Mouse (Mus musculus) adrenal gland, postnatal 4 days (tissue): ENCODE data around the gene Ddn. TPM values are rescaled to one million over a fixed set of nuclear protein-coding genes. Genes with fewer than 3 reads are reported as not detected.

Experiments
- DNase-seq, 2 experiments: peaks; one replicate each; pipeline ENCODE4 v3.0.0; 2021 to 2022; ENCODE audit warnings: low spot score in 2 of 2, mixed read lengths in 2 of 2
- total RNA-seq, 2 experiments: library from RNA; stranded (reverse); gene quantifications; 2 replicates each; pipeline ENCODE4 v1.2.3; 2021

The Ddn gene
- total RNA-seq, 2 experiments from 2014 or later = 0.76 to 4.2 TPM

DNA sequence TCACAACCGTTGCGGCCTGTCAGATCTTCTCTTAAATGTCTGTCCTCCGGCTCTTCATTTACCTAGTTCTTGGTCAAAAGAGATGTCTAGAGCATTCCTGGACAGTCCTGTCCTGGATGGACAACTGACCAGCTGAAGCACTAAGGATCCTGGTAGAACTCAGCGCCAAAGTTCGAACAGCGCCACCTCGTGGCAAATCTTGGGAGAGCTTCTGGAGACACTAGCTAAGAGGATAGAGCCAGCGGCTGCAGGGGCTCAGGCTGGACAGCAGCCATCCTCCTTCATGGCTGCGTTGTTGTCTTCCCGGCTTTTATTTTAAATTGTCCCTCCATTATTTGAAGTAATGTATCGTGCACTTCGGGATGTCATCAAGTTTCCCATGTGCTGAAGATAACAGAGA, 9.9 kb downstream of the Ddn start:
- peak; percentile 66 to 75 for DNase-seq

DNA sequence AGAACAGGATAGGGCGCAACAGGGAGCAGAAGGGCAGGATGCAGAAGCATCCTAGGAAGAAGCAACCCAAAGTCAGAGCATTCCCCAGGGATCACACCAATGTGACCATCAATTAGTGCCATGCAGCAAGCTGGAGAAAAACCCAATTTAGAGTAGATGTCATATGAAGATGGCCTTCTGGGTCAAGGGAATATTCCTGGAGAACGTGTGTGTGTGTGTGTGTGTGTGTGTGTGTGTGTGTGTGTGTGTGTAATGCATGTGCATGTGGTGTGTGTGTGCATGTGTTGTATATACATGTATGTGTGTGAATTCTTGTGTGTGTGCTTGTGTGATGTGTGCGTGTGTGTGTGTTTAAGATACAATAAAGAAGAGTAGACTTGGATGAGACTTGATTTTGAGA, 10.4 kb downstream of the Ddn start:
- DNase-seq = no peak

DNA sequence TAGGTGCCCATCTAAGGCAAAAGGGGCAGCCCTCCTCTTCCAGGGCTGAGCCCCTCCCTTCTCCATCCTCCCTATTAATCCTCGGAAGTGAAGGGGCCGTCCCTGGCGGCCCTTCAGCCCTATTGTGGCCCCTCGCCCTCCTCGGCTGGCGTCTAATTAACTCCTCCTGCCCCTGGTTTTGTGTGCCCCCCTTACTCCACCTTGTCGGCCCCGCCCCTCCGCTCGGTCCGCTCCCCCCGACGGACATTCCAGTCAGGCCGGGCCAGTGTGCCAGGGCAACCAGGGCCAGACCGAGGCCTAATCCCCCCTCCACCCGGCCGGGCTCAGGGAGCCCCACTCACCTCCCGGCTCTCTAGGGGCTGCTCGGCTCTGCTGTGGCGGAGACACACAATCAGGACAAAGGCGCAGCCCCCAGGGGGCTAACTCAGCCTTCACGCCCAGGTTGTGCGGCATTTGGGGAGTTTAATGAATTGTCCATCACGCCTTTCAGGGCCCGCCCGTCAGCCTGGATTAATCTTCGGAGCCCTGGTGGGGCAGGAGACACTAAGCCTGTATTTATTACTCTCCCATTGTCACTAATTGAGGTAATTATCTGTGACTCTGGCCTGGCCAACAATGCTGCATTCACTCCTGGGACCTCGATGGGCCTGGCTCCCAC, 11.3 kb downstream of the Ddn start:
- DNase-seq = no peak

- no peak for DNase-seq
Observed at GRCm38 (mm10) chr15:98796803-98797595, 12.3 kb downstream of the Ddn start.

- DNase-seq = no peak
Observed at GRCm38 (mm10) chr15:98793141-98793698, 16.1 kb downstream of the Ddn start.

DNA sequence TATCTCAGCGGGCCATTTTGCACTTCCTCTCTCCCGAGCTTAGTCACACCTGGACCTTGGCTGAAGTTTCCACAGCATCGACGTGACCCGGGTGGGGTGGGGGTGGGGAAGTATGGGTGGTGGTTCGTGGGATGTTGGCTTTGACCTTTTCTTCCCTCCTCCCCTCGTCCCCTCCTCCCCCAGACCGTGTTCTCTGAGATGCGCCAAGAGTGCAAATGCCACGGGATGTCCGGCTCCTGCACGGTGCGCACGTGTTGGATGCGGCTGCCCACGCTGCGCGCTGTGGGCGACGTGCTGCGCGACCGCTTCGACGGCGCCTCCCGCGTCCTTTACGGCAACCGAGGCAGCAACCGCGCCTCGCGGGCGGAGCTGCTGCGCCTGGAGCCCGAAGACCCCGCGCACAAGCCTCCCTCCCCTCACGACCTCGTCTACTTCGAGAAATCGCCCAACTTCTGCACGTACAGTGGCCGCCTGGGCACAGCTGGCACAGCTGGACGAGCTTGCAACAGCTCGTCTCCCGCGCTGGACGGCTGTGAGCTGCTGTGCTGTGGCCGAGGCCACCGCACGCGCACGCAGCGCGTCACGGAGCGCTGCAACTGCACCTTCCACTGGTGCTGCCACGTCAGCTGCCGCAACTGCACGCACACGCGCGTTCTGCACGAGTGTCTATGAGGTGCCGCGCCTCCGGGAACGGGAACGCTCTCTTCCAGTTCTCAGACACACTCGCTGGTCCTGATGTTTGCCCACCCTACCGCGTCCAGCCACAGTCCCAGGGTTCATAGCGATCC, 16.9 kb downstream of the Ddn start:
- no peak for DNase-seq

DNA sequence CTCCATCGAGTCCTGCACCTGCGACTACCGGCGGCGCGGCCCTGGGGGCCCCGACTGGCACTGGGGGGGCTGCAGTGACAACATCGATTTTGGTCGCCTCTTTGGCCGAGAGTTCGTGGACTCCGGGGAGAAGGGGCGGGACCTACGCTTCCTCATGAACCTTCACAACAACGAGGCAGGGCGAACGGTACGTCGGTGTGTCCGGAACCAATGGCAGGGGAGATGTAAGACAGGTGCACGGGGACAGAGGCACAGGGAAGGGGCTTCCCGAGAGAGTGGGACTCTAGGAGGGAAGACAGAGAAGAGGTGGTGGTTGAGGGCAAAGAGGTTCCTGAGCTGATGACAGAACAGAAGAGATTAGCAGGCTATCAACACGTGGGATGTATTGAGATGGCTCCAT, 17.5 kb downstream of the Ddn start:
- DNase-seq = no peak

- no peak for DNase-seq
Observed at GRCm38 (mm10) chr15:98791221-98791620, 18.1 kb downstream of the Ddn start.

DNA sequence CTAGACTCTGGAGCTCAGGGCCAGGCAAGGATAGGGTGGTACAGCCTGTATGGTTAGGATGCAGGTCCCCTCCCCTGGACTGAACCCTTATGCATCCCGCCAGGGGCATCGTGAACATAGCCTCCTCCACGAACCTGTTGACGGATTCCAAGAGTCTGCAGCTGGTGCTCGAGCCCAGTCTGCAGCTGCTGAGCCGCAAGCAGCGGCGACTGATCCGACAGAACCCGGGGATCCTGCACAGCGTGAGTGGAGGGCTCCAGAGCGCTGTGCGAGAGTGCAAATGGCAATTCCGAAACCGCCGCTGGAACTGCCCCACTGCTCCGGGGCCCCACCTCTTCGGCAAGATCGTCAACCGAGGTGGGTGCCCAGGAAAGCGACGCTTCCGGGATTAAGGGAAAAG, 18.5 kb downstream of the Ddn start:
- no peak for DNase-seq

DNA sequence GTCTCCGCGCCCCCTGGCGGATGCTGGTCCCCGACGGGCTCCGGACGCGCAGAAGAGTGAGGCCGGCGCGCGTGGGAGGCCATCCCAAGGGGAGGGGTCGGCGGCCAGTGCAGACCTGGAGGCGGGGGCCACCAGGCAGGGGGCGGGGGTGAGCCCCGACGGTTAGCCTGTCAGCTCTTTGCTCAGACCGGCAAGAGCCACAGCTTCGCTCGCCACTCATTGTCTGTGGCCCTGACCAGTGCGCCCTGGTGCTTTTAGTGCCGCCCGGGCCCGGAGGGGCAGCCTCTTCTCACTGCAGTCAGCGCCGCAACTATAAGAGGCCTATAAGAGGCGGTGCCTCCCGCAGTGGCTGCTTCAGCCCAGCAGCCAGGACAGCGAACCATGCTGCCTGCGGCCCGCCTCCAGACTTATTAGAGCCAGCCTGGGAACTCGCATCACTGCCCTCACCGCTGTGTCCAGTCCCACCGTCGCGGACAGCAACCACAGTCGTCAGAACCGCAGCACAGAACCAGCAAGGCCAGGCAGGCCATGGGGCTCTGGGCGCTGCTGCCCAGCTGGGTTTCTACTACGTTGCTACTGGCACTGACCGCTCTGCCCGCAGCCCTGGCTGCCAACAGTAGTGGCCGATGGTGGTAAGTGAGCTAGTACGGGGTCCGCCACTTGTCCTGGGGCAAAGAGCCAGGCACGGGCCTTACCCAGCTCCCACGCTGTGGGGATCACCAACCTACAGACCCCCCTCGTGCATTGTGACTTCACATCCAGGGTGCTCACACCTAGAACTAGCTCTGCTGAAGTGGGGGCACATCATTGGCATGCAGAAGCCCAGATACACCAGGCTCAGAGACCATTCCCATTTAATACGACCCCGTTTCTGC, 19.4 kb downstream of the Ddn start, which contains the start of gene Wnt1:
Gene Wnt1, plus strand, starts transcription at position 197 of the 875 bp plus-strand sequence.
- no peak for DNase-seq

- DNase-seq = no peak
Observed at GRCm38 (mm10) chr15:98788972-98789660, 20.2 kb downstream of the Ddn start.

DNA sequence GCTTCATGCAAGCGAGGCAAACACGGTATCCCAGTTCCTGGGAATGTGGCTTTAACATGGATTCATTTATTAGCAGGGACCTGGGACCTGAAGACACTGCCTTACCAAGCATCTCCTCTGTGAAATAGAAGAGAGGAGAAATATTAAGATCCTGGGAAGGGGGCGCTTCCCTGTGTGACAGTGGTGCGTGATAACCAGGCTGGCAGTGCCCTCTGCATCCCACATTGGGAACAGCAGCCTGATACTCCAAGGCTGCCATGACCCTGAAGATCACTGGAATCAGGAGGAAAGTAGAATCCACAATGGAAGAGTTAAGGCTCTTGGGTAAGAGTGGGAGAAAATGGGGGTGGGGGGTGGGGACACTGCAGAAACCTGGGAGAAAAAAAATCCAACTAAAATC, 21.4 kb downstream of the Ddn start:
- DNase-seq = no peak

DNA sequence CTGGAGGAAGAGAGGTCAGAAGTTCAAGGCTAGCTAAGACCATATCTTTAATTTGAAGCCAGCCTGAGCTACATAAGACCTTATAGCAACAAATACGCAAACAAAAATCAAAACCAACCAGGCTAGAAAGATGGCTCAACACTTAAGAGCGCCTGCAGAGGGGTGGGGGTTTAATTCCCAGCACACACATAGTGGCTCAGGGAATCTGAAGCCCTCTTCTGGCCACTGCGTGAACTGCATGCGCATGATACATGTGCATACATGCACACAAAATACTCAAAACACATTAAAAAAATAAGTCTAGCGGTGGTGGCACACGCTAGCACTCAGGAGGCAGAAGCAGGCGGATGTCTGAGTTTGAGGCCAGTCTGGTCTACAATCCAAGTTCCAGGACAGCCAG, 23.5 kb downstream of the Ddn start:
- no peak for DNase-seq

GRCm38 (mm10) chr15:98781166-98781565, 28.1 kb downstream of the Ddn start:
- no peak for DNase-seq

GRCm38 (mm10) chr15:98780573-98780972, 28.7 kb downstream of the Ddn start:
- no peak for DNase-seq

- no peak for DNase-seq
Observed at GRCm38 (mm10) chr15:98780075-98780474, 29.2 kb downstream of the Ddn start.

DNA sequence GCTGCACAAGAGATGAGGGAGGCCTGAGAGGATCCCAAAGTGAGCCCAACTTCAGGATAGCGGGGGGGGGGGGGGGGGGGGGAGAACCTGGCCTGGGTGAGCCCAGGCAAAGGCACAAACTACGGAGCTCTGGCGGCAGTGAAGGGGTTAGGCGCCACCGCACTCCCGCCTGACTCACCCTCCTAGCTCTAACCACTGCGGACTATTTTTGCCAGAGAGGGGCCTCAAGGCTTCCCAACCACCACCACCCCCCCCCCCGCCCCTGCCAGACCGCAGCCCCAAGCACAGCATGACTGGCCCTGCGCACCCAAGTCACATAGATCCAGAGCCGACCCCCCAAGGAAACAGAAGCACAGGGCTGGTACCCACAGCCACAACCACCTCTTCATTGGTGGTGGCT, 30.5 kb downstream of the Ddn start:
- DNase-seq = no peak

DNA sequence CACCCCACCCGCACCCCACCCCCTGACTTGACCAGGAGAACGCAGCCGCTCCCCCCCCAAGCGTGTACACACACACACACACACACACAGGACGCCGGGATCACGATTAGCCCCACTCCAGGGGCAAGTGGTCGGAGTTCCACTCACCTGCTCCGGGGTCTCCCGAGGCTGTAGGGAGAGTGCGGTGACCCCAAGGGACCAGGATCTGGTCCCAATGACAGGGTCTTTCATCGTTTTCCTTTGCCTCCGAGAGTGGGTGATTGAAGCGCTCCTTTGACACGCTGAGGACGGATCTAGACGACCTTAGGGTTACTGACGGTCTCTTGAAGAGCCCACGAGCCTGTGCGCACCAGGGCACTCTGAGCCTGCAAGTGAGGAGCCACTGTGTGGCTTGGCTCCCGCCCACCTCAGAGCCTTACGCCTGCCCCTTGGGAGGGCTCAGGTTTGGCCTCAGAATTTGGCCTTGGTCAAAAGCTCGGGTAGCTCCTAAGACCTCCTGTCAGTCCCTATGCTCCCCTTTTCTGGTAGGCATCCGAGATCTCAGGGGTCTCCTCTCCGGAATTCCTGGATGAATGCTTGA, 31.0 kb downstream of the Ddn start:
- DNase-seq = no peak

- no peak for DNase-seq
Observed at GRCm38 (mm10) chr15:98777762-98778161, 31.5 kb downstream of the Ddn start, which contains the start of gene Wnt10b. Gene Wnt10b (minus strand): TSS chr15:98778150.
